Mouse (Mus musculus) B cell, adult 2 months (primary cell): ENCODE data around the gene Srarp.

Source experiments
- DNase-seq, 2 experiments: peaks; one replicate each; pipeline ENCODE4 v3.0.0; 2022

Srarp gene

GRCm38 (mm10) chr4:141423691-141424431, 12.0 kb downstream of the Srarp start:
- no peak for DNase-seq

GRCm38 (mm10) chr4:141423288-141423687, 12.6 kb downstream of the Srarp start:
- DNase-seq, result no peak

GRCm38 (mm10) chr4:141422841-141423240, 13.1 kb downstream of the Srarp start:
- DNase-seq, result no peak

GRCm38 (mm10) chr4:141421423-141421822, 14.5 kb downstream of the Srarp start:
- DNase-seq, result no peak

GRCm38 (mm10) chr4:141420886-141421285, 15.0 kb downstream of the Srarp start:
- no peak for DNase-seq

GRCm38 (mm10) chr4:141420192-141420829, 15.6 kb downstream of the Srarp start, which contains the start of gene Hspb7:
Gene Hspb7, plus strand, starts transcription at chr4:141420779.
- no peak for DNase-seq

- DNase-seq, result peak; percentile 72 to 79
Observed at GRCm38 (mm10) chr4:141419398-141420191, 16.3 kb downstream of the Srarp start.

- no peak for DNase-seq
Observed at GRCm38 (mm10) chr4:141415924-141416323, 20.0 kb downstream of the Srarp start, which contains the start of gene Clcnkb. Gene Clcnkb, minus strand, starts transcription at chr4:141416014.

- peak; percentile 37 to 46 for DNase-seq
Observed at GRCm38 (mm10) chr4:141411430-141411992, 24.4 kb downstream of the Srarp start.

- DNase-seq, result no peak
Observed at GRCm38 (mm10) chr4:141408577-141408976, 27.3 kb downstream of the Srarp start.

- DNase-seq, result peak; percentile 58 to 64
Observed at GRCm38 (mm10) chr4:141406516-141407299, 29.2 kb downstream of the Srarp start.

- DNase-seq, result no peak
Observed at GRCm38 (mm10) chr4:141405314-141405622, 30.6 kb downstream of the Srarp start.

GRCm38 (mm10) chr4:141404518-141405313, 31.2 kb downstream of the Srarp start:
- DNase-seq, result peak; percentile 93 to 95

GRCm38 (mm10) chr4:141400171-141400570, 35.7 kb downstream of the Srarp start:
- DNase-seq, result no peak

GRCm38 (mm10) chr4:141398545-141398944, 37.4 kb downstream of the Srarp start, which contains the start of gene Clcnka:
Gene Clcnka, minus strand, starts transcription at chr4:141398724.
- DNase-seq, result no peak

GRCm38 (mm10) chr4:141397861-141398260, 38.0 kb downstream of the Srarp start:
- DNase-seq, result no peak

GRCm38 (mm10) chr4:141394751-141395150, 41.2 kb downstream of the Srarp start:
- no peak for DNase-seq

- DNase-seq, result no peak
Observed at GRCm38 (mm10) chr4:141391293-141391692, 44.6 kb downstream of the Srarp start.

GRCm38 (mm10) chr4:141389366-141390150, 46.3 kb downstream of the Srarp start:
- no peak for DNase-seq

- DNase-seq, result no peak
Observed at GRCm38 (mm10) chr4:141387933-141388332, 48.0 kb downstream of the Srarp start.
